Mouse (Mus musculus): Measurements from ENCODE around the gene Ifi206. TPM values are rescaled to one million over a fixed set of nuclear protein-coding genes. Genes with fewer than 3 reads are reported as not detected.

The Ifi206 gene
- polyA plus RNA-seq, 1 experiment = 0.01 TPM

DNA sequence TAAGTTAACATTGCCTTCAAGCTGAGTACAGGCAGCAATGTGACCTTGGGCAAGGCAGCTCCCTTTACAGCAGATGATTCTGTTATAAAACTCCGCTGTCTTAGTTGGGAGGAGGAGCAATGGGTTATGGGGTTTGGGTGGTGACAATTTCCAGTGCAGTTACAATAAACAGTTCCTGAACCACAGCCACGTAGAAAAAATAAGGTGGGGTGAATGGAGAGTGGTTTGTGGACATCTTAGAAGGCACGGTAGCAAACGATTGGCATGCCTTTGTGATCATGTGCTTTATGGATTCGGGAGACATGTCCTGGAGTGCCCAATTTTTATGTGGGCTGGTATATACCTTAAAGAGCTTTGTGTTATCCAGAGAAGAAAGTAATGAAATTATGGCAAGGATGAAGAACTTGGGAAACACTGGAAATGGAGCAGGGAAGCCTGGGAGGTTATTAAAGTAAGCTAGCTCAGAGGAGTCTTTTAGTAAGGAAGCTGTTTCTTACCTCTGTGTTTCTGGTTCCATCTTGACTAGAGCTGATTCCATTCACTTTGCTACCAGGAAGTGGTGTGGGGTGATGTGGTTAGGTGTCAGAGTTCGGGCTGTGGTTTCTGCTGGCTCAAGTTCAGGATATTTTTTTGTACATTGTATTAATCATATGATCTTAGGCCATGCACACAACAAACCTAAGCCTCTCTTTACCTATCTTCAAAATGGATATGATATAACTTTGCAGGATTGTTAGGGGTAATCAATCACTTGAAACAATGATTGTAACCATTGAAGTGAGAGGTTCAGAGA is 53.5 kb downstream of the Ifi206 start:
- H3ac ChIP-seq (ENCODE audit: control insufficient read depth, insufficient read length) = no peak overlapping the region
- no peaks in the 10 kb centered on the region for H3K27me3 ChIP-seq (ENCODE audit: control insufficient read depth, insufficient read depth, insufficient read length)
- peaks cover 3% of the 10 kb centered on the region for H3K79me2 ChIP-seq (ENCODE audit: control insufficient read depth, insufficient read depth)
- TF ChIP-seq MYOD1 (IDR thresholded peaks at IDR 0.05; ENCODE audit: control insufficient read depth in 1 of 3, insufficient read length in 2 of 3, low read depth in 2 of 3) (no peak), MYOG (IDR thresholded peaks at IDR 0.05; ENCODE audit: control insufficient read depth in 1 of 3, insufficient read depth in 1 of 3, insufficient read length in 2 of 3, low read depth in 2 of 3) (no peak), POLR2AphosphoS2 (IDR thresholded peaks at IDR 0.05; ENCODE audit: insufficient read length, low read depth) (no peak), REST (IDR thresholded peaks at IDR 0.05; ENCODE audit: insufficient read depth, insufficient read length) (no peak), CEBPB (IDR thresholded peaks at IDR 0.05; ENCODE audit: insufficient read depth, poor library complexity, severe bottlenecking) (no peak), TCF3 (IDR thresholded peaks at IDR 0.05; ENCODE audit: insufficient read length, low read depth) (no peak), TCF12 (IDR thresholded peaks at IDR 0.05; ENCODE audit: insufficient read depth, poor library complexity, severe bottlenecking) (no peak), USF1 (IDR thresholded peaks at IDR 0.05; ENCODE audit: low read depth) (no peak), SRF (IDR thresholded peaks at IDR 0.05; ENCODE audit: control insufficient read depth, insufficient read length, low read depth) (no peak), POLR2A (IDR thresholded peaks at IDR 0.05; ENCODE audit: insufficient read length, low read depth) (no peak), MAX (IDR thresholded peaks at IDR 0.05; ENCODE audit: low read depth) (no peak), E2F4 (IDR thresholded peaks at IDR 0.05; ENCODE audit: insufficient read depth) (no peak)
- no peak overlapping the region for H3K4me2 ChIP-seq (ENCODE audit: low read depth)
- no peaks in the 10 kb centered on the region for H3K36me3 ChIP-seq (ENCODE audit: control insufficient read depth, insufficient read depth)
- H3K4me3 ChIP-seq = no peak overlapping the region

- Histone ChIP-seq H3K27me3 (ENCODE audit: control insufficient read depth, insufficient read depth, insufficient read length) (no peaks in the 10 kb centered on the region), H3K4me2 (ENCODE audit: low read depth) (no peak overlapping the region), H3K4me3 (no peak overlapping the region), H3ac (ENCODE audit: control insufficient read depth, insufficient read length) (no peak overlapping the region), H3K36me3 (ENCODE audit: control insufficient read depth, insufficient read depth) (no peaks in the 10 kb centered on the region), H3K79me2 (ENCODE audit: control insufficient read depth, insufficient read depth) (peaks cover 6% of the 10 kb centered on the region)
- TF ChIP-seq TCF12 (IDR thresholded peaks at IDR 0.05; ENCODE audit: insufficient read depth, poor library complexity, severe bottlenecking) = no peak
- TF ChIP-seq MYOD1 (IDR thresholded peaks at IDR 0.05; ENCODE audit: control insufficient read depth in 1 of 3, insufficient read length in 2 of 3, low read depth in 2 of 3) = no peak
- no peak for TF ChIP-seq CEBPB (IDR thresholded peaks at IDR 0.05; ENCODE audit: insufficient read depth, poor library complexity, severe bottlenecking)
- no peak for TF ChIP-seq SRF (IDR thresholded peaks at IDR 0.05; ENCODE audit: control insufficient read depth, insufficient read length, low read depth)
- TF ChIP-seq MYOG (IDR thresholded peaks at IDR 0.05; ENCODE audit: control insufficient read depth in 1 of 3, insufficient read depth in 1 of 3, insufficient read length in 2 of 3, low read depth in 2 of 3) = no peak
- no peak for TF ChIP-seq MAX (IDR thresholded peaks at IDR 0.05; ENCODE audit: low read depth)
- no peak for TF ChIP-seq E2F4 (IDR thresholded peaks at IDR 0.05; ENCODE audit: insufficient read depth)
- TF ChIP-seq REST (IDR thresholded peaks at IDR 0.05; ENCODE audit: insufficient read depth, insufficient read length) = no peak
- no peak for TF ChIP-seq POLR2A (IDR thresholded peaks at IDR 0.05; ENCODE audit: insufficient read length, low read depth)
- TF ChIP-seq POLR2AphosphoS2 (IDR thresholded peaks at IDR 0.05; ENCODE audit: insufficient read length, low read depth) = no peak
- no peak for TF ChIP-seq USF1 (IDR thresholded peaks at IDR 0.05; ENCODE audit: low read depth)
- no peak for TF ChIP-seq TCF3 (IDR thresholded peaks at IDR 0.05; ENCODE audit: insufficient read length, low read depth)
Measured at GRCm38 (mm10) chr1:173432411-173432810, 58.4 kb downstream of the Ifi206 start.

GRCm38 (mm10) chr1:173429995-173430699 is 60.7 kb downstream of the Ifi206 start:
- Histone ChIP-seq H3ac (ENCODE audit: control insufficient read depth, insufficient read length) (no peak overlapping the region), H3K27me3 (ENCODE audit: control insufficient read depth, insufficient read depth, insufficient read length) (no peaks in the 10 kb centered on the region), H3K4me3 (no peak overlapping the region), H3K4me2 (ENCODE audit: low read depth) (no peak overlapping the region), H3K79me2 (ENCODE audit: control insufficient read depth, insufficient read depth) (peaks cover 10% of the 10 kb centered on the region), H3K36me3 (ENCODE audit: control insufficient read depth, insufficient read depth) (no peaks in the 10 kb centered on the region)
- TF ChIP-seq USF1 (IDR thresholded peaks at IDR 0.05; ENCODE audit: low read depth) = no peak
- no peak for TF ChIP-seq POLR2AphosphoS2 (IDR thresholded peaks at IDR 0.05; ENCODE audit: insufficient read length, low read depth)
- no peak for TF ChIP-seq POLR2A (IDR thresholded peaks at IDR 0.05; ENCODE audit: insufficient read length, low read depth)
- no peak for TF ChIP-seq MYOG (IDR thresholded peaks at IDR 0.05; ENCODE audit: control insufficient read depth in 1 of 3, insufficient read depth in 1 of 3, insufficient read length in 2 of 3, low read depth in 2 of 3)

GRCm38 (mm10) chr1:173427385-173427784 is 63.5 kb downstream of the Ifi206 start:
- Histone ChIP-seq H3K4me2 (ENCODE audit: low read depth) (no peak overlapping the region), H3ac (ENCODE audit: control insufficient read depth, insufficient read length) (no peak overlapping the region), H3K4me3 (no peak overlapping the region), H3K27me3 (ENCODE audit: control insufficient read depth, insufficient read depth, insufficient read length) (no peaks in the 10 kb centered on the region), H3K79me2 (ENCODE audit: control insufficient read depth, insufficient read depth) (peaks cover 30% of the 10 kb centered on the region), H3K36me3 (ENCODE audit: control insufficient read depth, insufficient read depth) (no peaks in the 10 kb centered on the region)
- no peak for TF ChIP-seq E2F4 (IDR thresholded peaks at IDR 0.05; ENCODE audit: insufficient read depth)

- no peak overlapping the region for H3K4me2 ChIP-seq (ENCODE audit: low read depth)
- no peaks in the 10 kb centered on the region for H3K36me3 ChIP-seq (ENCODE audit: control insufficient read depth, insufficient read depth)
- H3K27me3 ChIP-seq (ENCODE audit: control insufficient read depth, insufficient read depth, insufficient read length) = no peaks in the 10 kb centered on the region
- peaks cover 39% of the 10 kb centered on the region for H3K79me2 ChIP-seq (ENCODE audit: control insufficient read depth, insufficient read depth)
- no peak for TF ChIP-seq USF1 (IDR thresholded peaks at IDR 0.05; ENCODE audit: low read depth)
- no peak for TF ChIP-seq MYOD1 (IDR thresholded peaks at IDR 0.05; ENCODE audit: control insufficient read depth in 1 of 3, insufficient read length in 2 of 3, low read depth in 2 of 3)
- TF ChIP-seq POLR2A (IDR thresholded peaks at IDR 0.05; ENCODE audit: insufficient read length, low read depth) = no peak
- no peak for TF ChIP-seq E2F4 (IDR thresholded peaks at IDR 0.05; ENCODE audit: insufficient read depth)
- no peak for TF ChIP-seq TCF12 (IDR thresholded peaks at IDR 0.05; ENCODE audit: insufficient read depth, poor library complexity, severe bottlenecking)
- no peak for TF ChIP-seq TCF3 (IDR thresholded peaks at IDR 0.05; ENCODE audit: insufficient read length, low read depth)
- no peak overlapping the region for H3K4me3 ChIP-seq
- no peak overlapping the region for H3ac ChIP-seq (ENCODE audit: control insufficient read depth, insufficient read length)
Measured at GRCm38 (mm10) chr1:173426345-173426744, 64.5 kb downstream of the Ifi206 start.

All from myocyte (in vitro differentiated cells).